Mouse (Mus musculus): ENCODE data around the gene A630095N17Rik.

The A630095N17Rik gene

DNA sequence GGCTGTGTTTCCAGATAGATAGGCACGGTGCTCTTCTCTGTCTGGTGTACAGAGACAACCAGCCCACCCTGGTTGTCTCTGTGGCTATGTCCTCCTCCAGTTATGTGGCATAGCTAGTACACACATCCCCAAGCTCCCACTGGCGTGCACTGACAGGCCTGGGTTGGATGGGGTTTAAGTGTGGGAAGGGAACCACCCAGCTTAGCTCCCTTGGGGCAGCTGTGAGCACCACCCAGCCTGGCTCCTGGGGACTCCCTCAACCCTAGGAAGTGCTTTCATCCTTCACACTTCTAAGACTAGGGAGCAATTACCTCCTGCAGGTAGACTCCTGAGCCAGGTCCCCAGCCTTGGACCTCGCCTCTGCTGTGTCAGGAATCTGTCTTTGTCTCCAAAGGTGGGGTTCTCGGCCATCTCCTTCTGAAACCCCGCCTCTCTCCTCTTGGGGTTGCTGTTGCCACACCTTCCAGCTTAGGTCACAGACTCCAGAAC, at the start of gene A630095N17Rik:
Gene A630095N17Rik, minus strand, starts transcription at position 439 of the 489 bp plus-strand sequence.
- DNase-seq: no peak

DNA sequence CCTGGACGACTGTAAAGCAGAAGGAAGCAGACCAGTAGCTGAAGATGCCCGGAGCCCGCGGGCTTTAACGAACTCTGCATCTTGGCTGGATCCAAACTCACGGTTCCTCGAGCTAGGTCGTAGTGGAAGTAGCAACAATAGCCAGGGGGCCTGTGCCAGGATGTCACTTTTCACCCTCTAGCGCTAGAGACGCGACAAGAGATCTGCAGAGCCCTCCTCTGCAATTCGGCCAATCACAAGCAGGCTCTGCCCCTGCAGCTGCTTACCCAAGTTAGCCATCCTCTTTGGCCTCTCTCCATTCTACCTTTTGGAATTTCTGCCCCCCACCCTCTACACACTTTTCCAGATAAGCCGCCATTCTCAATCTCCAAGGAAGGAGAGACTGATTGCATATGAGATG, 46.3 kb upstream of the A630095N17Rik start, which contains the start of gene Resp18:
Gene Resp18, minus strand, starts transcription at position 188 of the 400 bp plus-strand sequence.
- DNase-seq: no peak

DNA sequence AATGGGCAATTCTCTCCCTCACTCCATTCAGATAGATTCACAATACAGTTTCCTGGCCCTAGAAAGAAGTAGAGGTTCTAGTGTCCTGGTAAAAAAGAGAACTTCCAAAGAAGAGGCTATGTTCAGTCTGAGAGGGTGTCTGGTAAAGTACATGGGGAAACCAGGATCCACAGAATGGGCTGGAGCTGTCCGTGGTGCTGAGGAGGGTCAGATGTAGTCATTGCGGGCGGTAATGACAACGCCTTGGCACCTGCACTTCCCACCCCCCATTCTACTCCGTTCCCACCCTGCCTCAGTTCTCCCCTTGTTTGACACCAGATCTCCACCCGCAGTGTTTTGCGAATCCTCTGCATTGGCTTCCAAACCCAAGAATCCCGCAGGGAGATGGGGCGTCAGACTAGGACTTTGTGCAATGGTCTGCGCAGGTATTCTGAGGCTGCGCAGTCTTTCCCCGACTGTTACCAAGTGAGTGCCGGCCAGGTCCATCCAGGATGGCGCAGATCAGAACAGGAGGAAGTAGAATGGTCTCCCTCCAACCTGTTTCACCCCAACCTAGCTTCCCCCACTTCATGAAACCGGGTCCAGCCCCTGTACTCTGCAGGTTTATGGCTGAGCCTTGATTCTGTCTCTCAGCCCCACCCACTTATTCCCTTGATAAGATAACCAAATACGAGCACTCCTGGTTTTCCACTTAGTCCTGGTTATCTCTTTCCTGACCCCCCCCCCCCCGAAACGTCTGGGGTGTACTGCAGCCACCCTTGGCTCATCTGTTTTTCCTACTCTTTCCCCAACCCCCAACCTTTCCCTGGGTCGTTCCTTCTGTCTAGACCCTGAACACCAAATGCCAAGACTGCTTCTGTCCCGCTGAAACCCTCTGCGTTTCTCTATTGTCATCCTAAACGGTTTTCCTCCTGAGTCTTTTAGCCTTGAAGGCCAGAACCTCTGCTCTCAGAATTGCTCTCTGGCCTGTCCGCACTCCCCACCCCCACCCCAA, 45.6 kb upstream of the A630095N17Rik start:
- DNase-seq: no peak

DNA sequence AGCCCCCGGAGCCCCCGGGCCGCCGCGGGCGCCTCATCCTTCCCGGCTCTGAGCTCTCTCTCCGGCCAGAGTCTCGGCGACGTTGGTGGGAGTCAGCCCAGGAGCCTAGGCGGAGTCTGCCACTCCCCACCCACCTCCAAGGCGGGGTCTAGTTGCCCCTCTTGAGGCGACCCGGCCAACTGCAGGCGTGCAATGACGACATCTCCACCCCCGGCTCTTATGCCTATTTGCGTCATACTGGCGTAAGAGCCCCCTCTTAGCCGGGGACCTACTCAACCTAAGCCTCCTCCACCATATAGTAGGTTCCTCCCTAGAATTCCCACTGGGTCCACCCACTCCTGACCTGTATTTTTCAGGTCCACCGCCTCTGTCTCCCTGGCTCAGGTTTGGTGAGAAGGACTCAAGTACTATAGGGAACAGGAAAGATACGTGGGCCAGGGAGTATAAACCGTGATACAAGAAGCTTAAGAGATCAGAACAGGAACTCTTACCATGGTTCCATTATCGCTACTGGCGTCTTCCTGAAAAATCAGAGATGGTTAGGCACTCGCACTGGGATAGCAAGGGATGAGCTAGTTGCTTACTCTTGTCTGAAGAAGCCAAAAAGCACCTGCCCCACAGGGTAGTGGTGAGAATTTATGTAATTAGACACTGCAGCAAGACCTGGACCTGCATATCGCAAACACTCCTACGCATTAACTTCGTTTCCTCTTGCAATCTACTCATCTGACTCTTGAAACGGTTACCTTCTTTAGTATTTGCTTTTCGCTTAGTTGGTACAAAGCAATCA, 32.4 kb upstream of the A630095N17Rik start, which contains the start of gene Ptprn:
Gene Ptprn, minus strand, starts transcription at position 412 of the 790 bp plus-strand sequence.
- DNase-seq: peak; percentile 84

DNA sequence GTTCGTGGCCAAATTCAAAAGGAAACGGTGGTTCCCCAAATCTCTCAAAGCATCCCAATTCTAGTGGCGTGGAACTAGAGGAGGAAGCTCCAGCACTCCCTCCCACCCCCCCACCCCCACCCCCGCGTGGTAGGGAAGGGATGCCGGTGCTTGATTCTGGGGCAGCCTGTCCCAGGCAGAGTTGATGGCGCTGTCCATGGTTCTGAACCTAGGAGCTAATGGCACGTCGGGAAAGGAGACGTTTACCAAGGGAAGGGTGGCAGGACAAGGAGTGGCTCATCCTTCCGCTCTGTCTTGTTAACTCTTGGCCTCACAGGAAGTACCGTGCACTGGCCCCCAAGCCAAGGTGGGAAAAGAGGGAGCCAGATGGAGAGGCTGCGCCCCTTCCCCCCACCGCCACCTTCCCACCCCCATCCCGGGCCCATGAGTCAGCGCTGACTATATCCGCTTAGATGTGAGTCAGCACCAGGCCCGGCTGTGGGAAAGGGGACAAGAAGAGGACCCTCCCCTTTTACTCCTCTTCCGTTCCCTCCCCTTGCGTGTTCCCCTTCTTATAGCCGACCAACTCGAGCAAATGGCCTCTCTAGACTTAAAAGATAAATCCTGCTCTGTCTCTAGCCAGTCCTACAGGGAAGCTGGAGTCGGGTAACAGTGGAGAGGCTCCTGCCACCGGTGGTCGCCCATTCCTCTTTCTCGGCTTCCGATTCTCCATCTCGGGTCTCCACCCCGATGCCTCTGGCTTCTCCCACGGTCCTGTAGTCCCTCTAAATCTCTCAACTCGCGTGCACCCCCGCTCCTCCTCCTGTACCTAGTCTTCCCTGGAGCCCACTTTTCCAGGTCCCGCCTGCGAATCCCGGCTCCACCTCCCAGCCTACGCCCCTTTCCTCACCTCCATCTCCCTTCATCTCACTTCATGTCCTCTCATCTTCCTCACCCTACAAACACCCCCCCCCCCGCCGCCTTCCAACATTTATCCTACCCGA, 31.4 kb upstream of the A630095N17Rik start:
- no peak for DNase-seq

DNA sequence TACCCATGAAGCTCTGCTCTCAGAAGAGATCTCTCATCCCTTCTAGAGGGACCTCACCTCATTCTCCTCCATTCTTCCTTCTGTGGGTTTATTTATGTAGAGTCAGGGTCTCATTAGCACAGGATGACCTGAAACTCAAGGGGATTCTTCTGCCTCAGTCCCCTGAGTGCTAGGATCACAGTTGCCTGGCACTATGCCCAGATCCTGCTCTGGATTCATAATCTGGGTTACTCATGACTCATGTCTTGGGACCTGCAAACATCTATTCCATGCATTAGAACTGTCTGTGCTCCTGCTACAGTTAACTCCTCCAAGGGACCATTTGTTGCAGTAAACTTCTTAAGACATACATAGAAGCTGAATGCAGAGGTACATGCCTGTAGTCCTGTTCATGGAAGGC, 29.4 kb upstream of the A630095N17Rik start:
- no peak for DNase-seq

DNA sequence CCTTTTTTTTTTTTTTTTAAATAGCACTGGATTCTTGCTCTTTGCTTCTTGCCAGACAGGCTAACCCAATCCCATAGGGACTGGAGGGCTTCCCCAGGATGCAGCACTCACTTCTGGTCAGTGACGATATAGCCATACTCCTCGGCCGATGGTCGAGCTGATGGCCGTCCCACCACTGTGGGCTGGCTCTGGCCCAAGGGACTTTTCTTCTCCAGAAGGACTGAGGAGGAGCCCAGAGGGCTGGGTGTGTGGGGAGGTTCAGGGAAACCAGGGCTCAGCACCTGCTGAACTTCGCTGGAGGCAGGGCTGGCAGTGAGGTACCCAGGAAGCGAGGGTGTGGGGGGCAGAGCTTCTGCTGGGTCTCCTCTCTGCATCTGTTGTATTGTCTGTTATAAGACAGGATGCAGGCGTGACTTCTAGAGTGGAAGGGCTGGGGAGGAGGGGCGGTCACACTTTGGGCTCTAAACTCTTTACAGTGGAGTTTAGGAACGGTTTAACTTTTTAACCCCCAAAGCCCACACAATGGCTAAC, 23.7 kb upstream of the A630095N17Rik start:
- no peak for DNase-seq

DNA sequence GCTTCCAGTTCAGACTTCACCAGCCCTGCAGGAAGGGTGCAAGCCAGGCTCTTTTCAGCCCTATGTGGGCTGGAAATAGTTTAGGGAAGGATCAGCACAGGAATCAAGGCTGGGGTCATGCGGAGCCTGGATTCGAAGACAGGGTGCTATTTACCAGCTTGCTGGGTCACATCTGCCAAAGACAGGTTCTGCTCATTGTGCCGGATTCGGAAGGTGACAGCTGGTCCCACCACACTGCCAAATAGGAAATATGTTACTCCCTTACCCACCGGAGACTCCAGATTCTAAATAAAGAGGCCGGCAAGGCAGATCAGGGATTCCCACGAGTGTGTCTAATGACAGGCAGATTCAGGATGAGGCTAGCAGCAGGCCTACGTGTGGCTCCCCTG, 22.7 kb upstream of the A630095N17Rik start:
- no peak for DNase-seq

DNA sequence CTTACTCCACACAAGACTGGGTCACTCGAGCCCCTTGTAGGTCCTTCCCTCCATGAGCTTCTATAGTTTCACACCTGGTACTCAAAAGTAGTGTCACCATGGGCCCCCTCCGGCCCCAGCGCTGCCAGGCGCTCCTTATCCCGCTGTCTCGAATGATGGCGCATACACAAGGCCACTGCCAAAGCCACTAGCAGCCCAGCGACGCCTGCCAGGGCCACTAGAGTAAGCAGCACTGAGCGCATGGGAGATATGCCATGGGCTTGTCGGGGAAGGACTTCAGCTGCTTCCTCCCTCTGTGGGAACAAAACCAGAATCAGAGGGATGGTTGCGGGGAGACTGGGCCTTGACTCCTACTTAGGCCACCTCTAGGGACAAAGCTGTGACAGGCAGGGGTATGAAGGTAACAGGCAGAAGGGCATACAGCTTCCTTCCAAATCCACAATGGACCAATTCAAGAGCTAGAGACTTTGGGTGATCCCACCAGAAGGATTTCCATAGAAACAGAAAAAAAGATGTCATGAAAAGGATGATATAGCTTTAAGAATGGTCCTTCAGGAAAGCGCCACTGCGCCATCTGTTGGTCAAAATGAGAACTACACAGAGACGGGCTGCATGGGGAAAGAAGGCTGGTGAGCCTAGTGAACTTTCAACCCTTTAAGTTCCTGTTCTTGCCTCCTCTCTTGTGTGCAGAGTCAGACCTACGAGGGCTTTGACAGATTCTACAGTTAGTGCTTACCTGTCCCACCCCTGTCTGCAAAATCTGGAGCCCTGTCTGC, 22.1 kb upstream of the A630095N17Rik start:
- DNase-seq: no peak

DNA sequence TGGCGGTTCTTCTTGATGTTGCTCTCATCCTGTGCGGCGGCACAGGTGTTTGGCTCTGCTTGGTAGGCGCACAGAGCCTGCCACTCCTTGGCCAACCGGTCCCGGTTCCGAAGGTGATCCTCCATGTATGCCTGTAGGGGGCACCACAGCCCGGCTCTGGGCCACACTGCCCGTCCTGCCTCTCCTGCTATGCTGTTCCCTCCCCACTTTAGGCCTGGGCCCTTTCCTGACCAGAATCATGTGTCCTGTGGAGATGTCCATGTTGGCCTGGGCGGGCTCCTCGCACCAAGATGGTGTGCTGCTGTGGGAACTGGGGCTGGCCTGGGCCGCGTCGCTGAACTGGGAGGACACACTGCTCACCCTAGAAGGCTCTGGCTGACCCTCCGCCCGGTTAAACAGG, 21.1 kb upstream of the A630095N17Rik start:
- no peak for DNase-seq

DNA sequence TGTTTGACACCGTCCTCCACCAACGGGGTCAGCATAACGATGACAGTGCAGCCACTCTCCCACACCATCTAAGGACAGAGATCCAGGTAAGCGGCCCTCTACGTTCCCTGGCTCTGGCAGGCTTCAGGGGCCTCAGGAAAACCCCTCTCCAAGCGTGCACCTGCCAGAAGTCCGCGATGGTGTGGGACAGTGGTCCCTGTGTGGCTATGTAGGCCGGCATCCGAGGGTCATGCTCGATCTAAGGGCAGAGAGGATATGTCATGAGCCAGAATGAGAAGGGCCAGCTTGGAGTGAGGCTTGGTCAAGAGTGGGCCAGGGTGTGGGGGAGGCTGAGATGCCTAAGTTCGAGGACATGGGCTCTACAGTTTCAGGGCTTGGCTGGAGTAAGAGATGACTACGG, 20.4 kb upstream of the A630095N17Rik start:
- DNase-seq: no peak

DNA sequence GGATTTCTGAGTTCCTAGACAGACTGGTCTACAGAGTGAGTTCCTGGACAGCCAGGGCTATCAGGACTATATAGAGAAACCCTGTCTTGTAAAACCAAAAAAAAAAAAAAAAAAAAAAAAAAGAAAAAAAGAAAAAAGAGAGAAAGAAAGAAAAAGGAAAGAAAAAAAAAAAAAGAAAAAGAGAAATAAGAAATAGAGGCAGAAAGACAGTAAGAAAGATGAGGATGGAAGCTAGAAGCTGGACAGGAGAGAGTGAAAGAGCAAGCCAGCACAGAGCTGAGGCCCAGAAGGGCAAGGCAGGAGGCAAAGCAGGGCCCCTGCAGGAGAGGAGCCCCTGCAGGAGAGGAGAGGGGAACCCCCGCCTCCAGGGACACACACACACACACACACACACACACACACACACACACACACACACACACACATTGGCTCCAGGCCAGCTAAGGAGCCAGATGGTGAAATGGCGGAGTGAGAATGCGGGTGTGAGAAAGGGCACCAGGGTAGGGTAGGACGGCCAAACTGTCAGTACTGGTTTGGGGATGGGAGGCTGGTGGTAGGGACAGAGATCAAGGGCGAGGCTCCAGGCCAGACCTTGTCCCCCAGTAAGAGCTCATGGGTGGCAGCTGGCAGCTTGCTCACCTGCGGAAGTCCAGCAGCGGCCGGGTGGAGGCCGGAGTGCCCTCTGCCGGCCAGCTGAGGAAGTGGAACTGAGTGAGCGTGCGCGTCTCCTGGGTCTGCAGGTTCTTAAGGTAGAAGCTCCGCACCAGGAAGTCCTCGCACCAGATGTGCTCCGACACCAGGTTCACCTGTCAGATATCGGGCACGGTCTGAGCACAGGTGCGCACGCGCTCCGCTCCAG, 19.4 kb upstream of the A630095N17Rik start:
- DNase-seq: no peak

DNA sequence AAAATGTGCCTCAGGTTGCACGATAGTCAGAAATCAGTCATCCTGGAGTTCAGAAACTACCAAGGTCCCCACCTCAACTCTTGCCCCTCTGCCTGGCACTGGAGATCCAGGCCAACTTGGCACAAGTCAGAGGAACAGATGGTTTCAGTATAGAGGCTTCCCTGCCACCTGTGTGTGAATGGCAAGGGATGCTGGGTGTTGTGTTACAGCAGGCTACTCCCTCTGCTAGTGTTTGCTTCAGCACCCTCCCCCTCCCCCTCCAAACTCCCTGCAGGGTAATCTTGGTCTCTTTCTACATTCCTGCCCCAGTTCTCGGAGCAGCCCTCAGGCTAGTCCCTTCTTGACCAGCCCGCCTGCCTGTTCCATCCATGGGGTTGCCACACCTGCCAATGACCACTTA, 18.6 kb upstream of the A630095N17Rik start:
- DNase-seq: no peak

DNA sequence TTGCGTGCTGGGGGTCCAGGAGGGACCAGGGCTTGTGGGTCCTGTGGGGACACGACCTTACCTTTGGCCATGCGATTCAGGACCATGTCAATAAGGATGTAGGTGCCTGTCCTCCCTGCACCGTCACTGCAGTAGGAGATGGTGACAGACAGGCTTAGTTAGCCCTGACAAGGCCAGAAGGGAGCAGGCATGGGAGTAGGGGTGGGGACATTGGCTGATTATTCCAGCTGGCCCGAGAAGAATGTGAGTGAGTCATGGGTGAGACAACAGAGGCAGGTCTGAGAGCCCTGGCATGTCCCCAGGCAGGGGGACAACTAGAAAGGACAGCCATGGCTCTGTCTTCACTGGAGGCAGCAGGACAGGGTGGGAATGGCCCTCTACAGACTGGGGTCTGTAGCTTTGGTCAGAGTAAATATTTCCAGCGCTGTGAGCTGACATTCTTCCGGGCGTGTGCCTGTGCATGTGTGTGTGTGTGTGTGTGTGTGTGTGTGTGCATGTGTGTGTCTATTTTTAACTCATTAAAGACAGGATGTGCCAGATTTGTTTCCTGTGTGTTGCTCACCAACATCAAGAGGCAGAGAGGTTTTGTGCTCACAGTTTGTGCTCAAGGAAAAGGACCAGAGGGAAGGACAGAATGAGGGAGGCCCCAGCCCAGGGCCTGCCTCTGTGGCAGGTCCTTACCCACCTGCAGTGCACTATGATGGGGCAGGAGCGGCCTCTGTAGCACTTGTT, 16.3 kb upstream of the A630095N17Rik start:
- DNase-seq: peak; percentile 87

DNA sequence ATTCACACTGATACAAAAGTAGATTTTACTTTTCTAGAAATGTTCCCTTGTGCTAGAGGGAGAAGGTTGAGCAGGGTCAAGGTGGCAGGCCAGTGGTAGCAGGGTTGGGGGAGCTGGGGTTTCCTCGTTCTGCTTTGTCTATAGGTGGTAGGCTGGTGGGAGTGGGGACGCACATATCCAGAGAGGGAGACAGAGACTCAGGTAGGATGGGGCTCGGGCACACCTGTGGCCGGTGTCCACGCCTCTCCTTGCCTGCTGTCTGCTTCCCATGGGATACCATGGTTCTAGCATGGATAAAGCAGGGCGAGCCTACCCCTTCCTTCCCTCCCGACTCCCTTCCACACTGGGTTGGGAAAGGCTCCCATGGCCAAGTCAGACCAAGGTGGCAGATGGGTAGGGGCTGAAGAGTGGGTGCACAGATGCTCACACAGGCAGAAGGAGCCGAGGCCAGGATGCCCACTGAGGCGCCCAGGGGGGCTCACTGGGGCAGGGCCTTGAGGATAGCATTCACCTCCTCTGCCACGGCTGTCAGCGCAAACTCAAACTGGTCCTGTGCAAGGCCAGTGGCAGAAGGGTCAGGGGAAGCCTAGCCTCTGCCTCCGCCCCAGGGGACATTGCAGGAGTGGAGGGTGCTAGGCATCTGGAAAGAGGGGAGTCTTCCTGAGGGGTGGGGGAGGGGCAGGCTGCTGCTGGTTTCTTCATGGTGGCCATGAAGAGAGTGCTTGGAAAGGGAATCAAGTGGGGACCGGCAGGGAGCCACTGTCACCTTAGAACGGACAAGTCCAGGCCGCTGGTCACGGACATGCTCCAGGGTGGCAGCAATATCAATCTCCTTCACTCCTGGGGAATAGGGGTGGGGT, 15.4 kb upstream of the A630095N17Rik start:
- no peak for DNase-seq

DNA sequence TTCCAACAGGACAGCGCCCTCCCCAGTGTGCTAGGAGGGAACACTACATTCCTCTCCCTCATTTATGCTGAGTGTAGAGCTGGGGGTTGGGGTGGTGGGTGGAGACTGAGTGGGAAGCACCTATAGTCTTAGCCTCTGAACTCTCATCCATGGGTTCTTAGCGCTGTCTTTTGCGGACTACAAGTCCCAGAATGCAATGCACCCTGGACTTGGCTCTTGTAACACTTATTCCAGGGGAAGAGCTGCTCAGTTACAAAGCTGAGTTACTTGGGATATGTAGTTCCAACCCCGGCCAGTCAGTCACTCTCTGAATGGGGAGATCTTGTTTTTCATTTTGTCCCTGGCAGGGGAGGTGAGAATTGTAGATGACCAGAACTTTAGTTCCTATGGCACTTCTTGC, 12.9 kb upstream of the A630095N17Rik start:
- DNase-seq: peak; percentile 73

DNA sequence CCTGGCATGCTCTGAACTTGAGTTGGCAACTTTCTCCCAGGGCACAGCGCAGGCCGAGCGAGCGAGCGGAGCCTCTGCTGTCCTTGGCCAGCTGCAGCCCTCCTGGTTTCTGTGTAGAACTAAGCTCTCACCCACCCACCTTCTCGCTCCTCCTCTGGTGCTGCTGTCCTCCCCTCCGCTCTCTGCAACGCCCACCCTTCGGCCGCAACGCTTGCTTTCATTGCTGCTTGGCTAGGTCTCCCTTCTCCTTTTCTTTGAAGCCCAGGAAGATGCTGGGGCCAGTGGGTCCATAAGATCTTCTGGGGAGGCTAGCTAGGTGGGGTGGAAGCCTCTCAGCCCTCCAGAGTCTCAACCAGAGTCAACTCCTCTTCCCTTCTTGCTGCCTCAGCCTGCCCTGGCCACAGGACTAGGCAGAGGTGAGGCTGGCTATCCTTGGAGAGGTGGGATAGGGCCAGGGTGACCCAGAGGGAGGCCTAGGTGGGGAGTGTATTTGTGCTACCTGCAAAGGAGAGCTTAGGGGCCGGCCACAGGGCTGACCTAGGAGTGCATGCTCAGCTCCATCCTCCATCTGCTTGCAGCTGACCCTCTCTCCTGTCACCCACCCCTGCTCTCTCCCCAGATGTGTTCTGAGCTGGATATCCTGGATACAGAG, 12.4 kb upstream of the A630095N17Rik start:
- DNase-seq: no peak

DNA sequence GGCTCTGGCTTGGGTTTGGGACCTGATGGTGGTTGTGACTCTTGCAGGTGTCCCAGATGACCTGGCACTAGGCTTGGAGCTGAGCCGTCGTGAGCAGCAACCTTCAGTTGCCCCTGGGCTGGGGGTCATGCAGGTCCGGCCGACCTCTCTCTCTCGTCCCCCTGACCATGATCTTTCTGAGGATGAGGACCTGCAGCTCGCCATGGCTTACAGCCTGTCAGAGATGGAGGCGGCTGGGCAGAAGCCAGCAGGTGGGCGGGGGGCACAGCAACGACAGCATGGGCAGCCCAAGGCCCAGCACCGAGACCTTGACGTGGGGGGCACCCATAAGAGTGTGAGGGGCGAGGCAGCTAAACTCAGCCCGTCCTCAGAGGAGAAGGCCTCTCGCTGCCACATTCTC, 11.5 kb upstream of the A630095N17Rik start:
- no peak for DNase-seq
